Mouse (Mus musculus) stomach, embryonic 16.5 days (tissue): Measurements from ENCODE around the gene Gpatch2. TPM values are rescaled to one million over a fixed set of nuclear protein-coding genes. Genes with fewer than 3 reads are reported as not detected.

Source experiments
- ATAC-seq: fragments of 200-750 bp; cut with Nextera tagmentation; 2 replicates; pipeline ENCODE4 v1.8.0; 2017; ENCODE audit warnings: moderate number of reproducible peaks, moderate TSS enrichment; ENCODE audit not compliant: insufficient read depth, low FRiP score
- H3K27ac ChIP-seq: fragments of 300-500 bp; sonication (generic); 2 replicates; pipeline ENCODE4 v1.5.1; 2014; ENCODE audit warnings: low read length
- H3K27me3 ChIP-seq: fragments of 300-500 bp; sonication (generic); 2 replicates; pipeline ENCODE4 v1.6.1; 2014; ENCODE audit warnings: low read length, control low read depth, mixed read lengths; ENCODE audit not compliant: control insufficient read depth, insufficient read depth
- H3K36me3 ChIP-seq: fragments of 300-500 bp; sonication (generic); 2 replicates; pipeline ENCODE4 v1.6.1; 2014; ENCODE audit warnings: low read length; ENCODE audit not compliant: control insufficient read depth, insufficient read depth
- H3K4me1 ChIP-seq: fragments of 300-500 bp; sonication (generic); 2 replicates; pipeline ENCODE4 v1.6.1; 2014; ENCODE audit warnings: low read length, control low read depth, mixed read lengths; ENCODE audit not compliant: control insufficient read depth, insufficient read depth
- H3K4me2 ChIP-seq: fragments of 300-500 bp; sonication (generic); 2 replicates; pipeline ENCODE4 v1.6.1; 2014; ENCODE audit warnings: low read depth, low read length, mixed read lengths
- H3K4me3 ChIP-seq: fragments of 300-500 bp; sonication (generic); replicated peaks from 2 replicates; pipeline ENCODE4 v1.5.1; 2014; ENCODE audit warnings: mild to moderate bottlenecking, low read length
- H3K9ac ChIP-seq: fragments of 300-500 bp; sonication (generic); 2 replicates; pipeline ENCODE4 v1.6.1; 2014; ENCODE audit warnings: low read length
- H3K9me3 ChIP-seq: fragments of 300-500 bp; sonication (generic); replicated peaks from 2 replicates; pipeline ENCODE4 v1.6.1; 2016; ENCODE audit warnings: low read length, control low read depth; ENCODE audit not compliant: control insufficient read depth
- WGBS: fragments of 180-500 bp; shearing (Covaris S2); extraction: QIAGEN DNeasy Blood & Tissue Kit; methylation state at CpG from one replicate; pipeline ENCODE4 v1.1.7; 2014; 5-methylcytosine and 5-hydroxymethylcytosine counted together
- polyA plus RNA-seq: library from polyadenylated mRNA; unstranded; fragments of >200 nt; fragmentation: Nextera tagmentation; extraction: Ambion mirVana; gene quantifications from 2 replicates; pipeline ENCODE4 v1.2.1, GENCODE M21; 2015

The Gpatch2 gene
- 18.1 and 19.1 TPM in 2 replicates for polyA plus RNA-seq

DNA sequence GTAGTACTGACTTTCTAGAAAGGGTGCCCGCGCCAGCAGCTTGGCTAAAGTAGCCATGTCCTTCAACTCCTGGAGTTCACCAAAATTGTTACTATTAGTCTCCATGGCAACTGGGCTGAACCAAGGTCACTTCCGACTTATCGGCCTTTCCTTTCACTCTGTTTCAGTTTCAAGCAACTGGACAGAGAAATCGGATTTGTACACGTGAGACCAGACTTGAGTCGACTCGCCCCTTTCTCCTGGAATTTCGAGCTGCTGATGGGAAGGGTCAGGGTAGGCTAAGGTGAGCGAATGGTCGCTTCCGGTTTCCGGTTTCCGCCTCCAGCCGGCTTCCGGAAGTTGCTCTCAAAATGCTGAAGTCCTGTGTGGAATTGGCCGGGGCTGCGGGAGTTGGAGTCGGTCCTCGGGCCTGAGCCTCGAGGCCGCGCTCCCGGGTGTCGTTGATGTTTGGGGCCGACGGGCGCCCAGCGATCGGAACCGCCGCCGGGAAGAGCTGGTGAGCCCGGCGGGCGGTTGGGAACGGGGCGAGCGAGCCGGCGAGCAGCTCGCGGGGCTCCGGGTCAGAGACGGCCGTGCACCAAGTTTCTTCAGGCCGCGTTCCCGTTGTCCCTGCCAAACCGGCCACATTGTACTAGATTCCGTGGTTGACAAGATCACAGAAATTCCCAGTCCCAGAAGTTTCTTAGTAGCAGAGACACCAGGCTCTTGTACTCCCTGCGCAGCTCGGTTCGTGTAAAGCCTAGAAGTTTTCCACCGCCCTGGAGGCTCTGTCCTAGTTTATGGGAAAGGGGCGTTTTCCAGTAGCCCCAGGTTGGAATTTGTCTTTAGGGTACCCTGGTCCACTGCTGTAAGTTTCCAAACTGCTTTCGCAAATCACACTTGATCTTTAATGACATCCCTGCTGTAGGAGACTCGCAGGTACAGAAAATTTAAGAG, at the start of gene Gpatch2, which contains the start of gene Spata17:
TSS of gene Gpatch2 (plus strand) at position 328 of the 936 bp plus-strand sequence.
TSS of gene Spata17 (minus strand) at position 285 of the 936 bp plus-strand sequence.
- no peaks in the 10 kb centered on the region for H3K36me3 ChIP-seq
- H3K4me1 ChIP-seq, result peaks cover 6% of the 10 kb centered on the region; the same call in 1 of the 2 replicates
- WGBS, result under 1% methylated on average over 58 of the region's 58 CpGs
- H3K27me3 ChIP-seq, result no peaks in the 10 kb centered on the region
- peak within 1 kb of the TSS; percentile 80 for H3K27ac ChIP-seq
- H3K4me3 ChIP-seq, result peak within 1 kb of the TSS; percentile 94
- H3K9me3 ChIP-seq, result no peaks in the 10 kb centered on the region
- H3K9ac ChIP-seq, result peak within 1 kb of the TSS; percentile 96
- H3K4me2 ChIP-seq, result peak within 1 kb of the TSS; percentile 75
- peak; percentile 89 for ATAC-seq

GRCm38 (mm10) chr1:187169646-187170045, 45.7 kb upstream of the Gpatch2 start:
- Histone ChIP-seq H3K9me3 (no peaks in the 10 kb centered on the region), H3K27ac (no peak overlapping the region), H3K27me3 (no peaks in the 10 kb centered on the region), H3K4me1 (no peaks in the 10 kb centered on the region), H3K36me3 (no peaks in the 10 kb centered on the region), H3K9ac (no peak overlapping the region), H3K4me2 (no peak overlapping the region), H3K4me3 (no peak overlapping the region)
- WGBS, result 79% methylated on average over 7 of the region's 7 CpGs
- ATAC-seq, result no peak

DNA sequence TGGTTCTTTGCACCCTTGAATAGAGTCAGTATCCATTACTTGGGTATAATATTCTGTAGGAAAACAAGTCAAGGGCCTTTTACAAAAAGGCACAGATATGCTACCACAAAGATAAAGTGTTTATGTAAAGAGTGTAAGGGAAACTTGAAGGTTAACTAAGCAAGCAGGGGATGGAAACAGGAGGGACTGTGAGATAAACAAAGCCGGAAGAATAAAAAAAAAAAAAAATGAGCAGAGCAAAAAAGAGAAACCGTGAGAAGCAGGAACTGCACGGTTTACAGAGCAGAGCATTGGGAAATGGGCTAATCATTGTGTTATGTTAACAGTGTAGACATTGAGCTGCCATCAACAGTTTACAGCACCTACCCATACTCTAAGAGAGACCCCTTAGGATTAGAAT, 44.9 kb upstream of the Gpatch2 start:
- 40% methylated on average over 3 of the region's 3 CpGs for WGBS
- no peaks in the 10 kb centered on the region for H3K4me1 ChIP-seq
- no peak overlapping the region for H3K9ac ChIP-seq
- no peaks in the 10 kb centered on the region for H3K36me3 ChIP-seq
- no peak for ATAC-seq
- H3K4me2 ChIP-seq, result no peak overlapping the region
- no peaks in the 10 kb centered on the region for H3K9me3 ChIP-seq
- no peak overlapping the region for H3K4me3 ChIP-seq
- no peaks in the 10 kb centered on the region for H3K27me3 ChIP-seq
- no peak overlapping the region for H3K27ac ChIP-seq

DNA sequence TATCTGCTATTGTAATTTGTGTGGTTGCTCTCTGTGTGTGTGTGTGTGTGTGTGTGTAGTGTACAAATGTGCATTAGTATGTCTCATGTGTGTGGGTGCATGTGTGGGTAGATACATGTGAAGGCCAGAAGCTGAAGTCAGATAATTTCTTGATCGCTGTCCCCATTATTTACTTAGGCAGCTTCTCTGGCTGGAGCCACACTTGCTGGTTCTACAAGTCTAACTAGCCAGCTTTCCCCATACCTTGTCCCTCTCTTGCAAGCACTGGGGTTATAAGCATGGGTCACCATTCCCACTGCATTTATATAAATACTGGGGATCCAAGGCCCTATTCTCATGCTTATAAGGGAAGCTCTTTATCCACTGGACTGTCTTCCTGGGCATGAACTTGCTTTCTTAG, 39.3 kb upstream of the Gpatch2 start:
- no peak overlapping the region for H3K4me2 ChIP-seq
- H3K4me3 ChIP-seq, result no peak overlapping the region
- no peak overlapping the region for H3K27ac ChIP-seq
- no peaks in the 10 kb centered on the region for H3K36me3 ChIP-seq
- H3K9ac ChIP-seq, result no peak overlapping the region
- no peaks in the 10 kb centered on the region for H3K9me3 ChIP-seq
- WGBS, result 81% methylated on average over 1 of the region's 1 CpGs
- no peaks in the 10 kb centered on the region for H3K4me1 ChIP-seq
- no peaks in the 10 kb centered on the region for H3K27me3 ChIP-seq
- ATAC-seq, result no peak

DNA sequence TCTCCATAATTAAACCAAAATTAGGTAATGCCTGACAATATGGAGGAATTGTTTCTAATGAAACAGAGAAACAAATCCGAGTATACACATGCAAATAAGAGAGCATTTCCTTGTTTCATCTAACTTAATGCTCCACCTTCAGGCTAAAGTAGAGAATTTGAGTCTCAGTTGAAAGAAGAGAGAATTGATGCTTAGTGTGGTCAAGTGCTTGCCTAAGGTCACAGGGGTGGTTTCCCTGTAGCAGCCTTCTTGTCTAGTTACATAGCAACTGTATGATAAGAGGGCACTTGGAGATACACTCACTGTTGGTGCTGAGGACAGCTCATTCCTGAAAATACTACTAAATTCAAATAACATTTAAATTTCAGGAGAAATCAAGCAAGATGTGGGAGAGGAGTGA, 36.8 kb upstream of the Gpatch2 start:
- H3K4me1 ChIP-seq, result no peaks in the 10 kb centered on the region
- no peak overlapping the region for H3K27ac ChIP-seq
- ATAC-seq, result no peak
- H3K4me2 ChIP-seq, result no peak overlapping the region
- H3K9me3 ChIP-seq, result no peaks in the 10 kb centered on the region
- no peaks in the 10 kb centered on the region for H3K27me3 ChIP-seq
- WGBS, result 76% methylated on average over 1 of the region's 1 CpGs
- H3K9ac ChIP-seq, result no peak overlapping the region
- no peaks in the 10 kb centered on the region for H3K36me3 ChIP-seq
- no peak overlapping the region for H3K4me3 ChIP-seq

DNA sequence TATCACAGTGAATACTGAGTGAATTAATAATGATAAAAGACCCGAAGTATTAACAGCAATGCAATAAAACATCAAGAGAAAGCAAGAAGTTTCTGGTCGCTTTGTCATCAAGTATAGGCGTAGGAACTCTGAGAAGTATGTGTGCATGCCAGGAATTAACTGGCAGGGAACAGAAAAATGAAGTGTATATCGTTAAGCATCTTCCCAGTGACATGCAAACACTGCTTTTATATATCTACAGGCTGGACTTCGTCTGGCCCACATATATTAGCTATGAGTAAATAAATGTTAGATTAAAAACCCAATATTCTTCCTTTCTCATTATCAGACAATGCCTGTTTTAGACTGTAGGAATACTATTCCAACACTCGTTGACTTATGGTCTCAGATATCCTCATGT, 9.8 kb upstream of the Gpatch2 start:
- no peaks in the 10 kb centered on the region for H3K9me3 ChIP-seq
- 72% methylated on average over 6 of the region's 6 CpGs for WGBS
- H3K9ac ChIP-seq, result no peak overlapping the region
- no peaks in the 10 kb centered on the region for H3K4me1 ChIP-seq
- no peaks in the 10 kb centered on the region for H3K36me3 ChIP-seq
- no peak overlapping the region for H3K27ac ChIP-seq
- H3K4me2 ChIP-seq, result no peak overlapping the region
- H3K27me3 ChIP-seq, result no peaks in the 10 kb centered on the region
- ATAC-seq, result no peak
- no peak overlapping the region for H3K4me3 ChIP-seq

GRCm38 (mm10) chr1:187209496-187209895, 5.8 kb upstream of the Gpatch2 start:
- Histone ChIP-seq H3K4me2 (no peak overlapping the region), H3K9me3 (no peaks in the 10 kb centered on the region), H3K9ac (no peak overlapping the region), H3K27me3 (no peaks in the 10 kb centered on the region), H3K36me3 (no peaks in the 10 kb centered on the region), H3K27ac (no peak overlapping the region), H3K4me1 (no peaks in the 10 kb centered on the region), H3K4me3 (no peak overlapping the region)
- 48% methylated on average over 4 of the region's 4 CpGs for WGBS
- no peak for ATAC-seq

GRCm38 (mm10) chr1:187210736-187211135, 4.6 kb upstream of the Gpatch2 start:
- no peak for ATAC-seq
- H3K27ac ChIP-seq, result no peak overlapping the region
- no peak overlapping the region for H3K4me3 ChIP-seq
- no peaks in the 10 kb centered on the region for H3K36me3 ChIP-seq
- WGBS, result 73% methylated on average over 4 of the region's 4 CpGs
- no peak overlapping the region for H3K9ac ChIP-seq
- H3K4me1 ChIP-seq, result no peaks in the 10 kb centered on the region
- H3K27me3 ChIP-seq, result no peaks in the 10 kb centered on the region
- H3K4me2 ChIP-seq, result no peak overlapping the region
- no peaks in the 10 kb centered on the region for H3K9me3 ChIP-seq

GRCm38 (mm10) chr1:187216620-187217410, 1.5 kb downstream of the Gpatch2 start:
- no peak overlapping the region for H3K4me3 ChIP-seq
- H3K27me3 ChIP-seq, result no peaks in the 10 kb centered on the region
- H3K27ac ChIP-seq, result no peak overlapping the region
- peaks cover 6% of the 10 kb centered on the region; the same call in 1 of the 2 replicates for H3K4me1 ChIP-seq
- ATAC-seq, result no peak
- no peak overlapping the region for H3K9ac ChIP-seq
- WGBS, result 88% methylated on average over 9 of the region's 9 CpGs
- no peaks in the 10 kb centered on the region for H3K9me3 ChIP-seq
- H3K4me2 ChIP-seq, result no peak overlapping the region
- H3K36me3 ChIP-seq, result no peaks in the 10 kb centered on the region
